Mouse (Mus musculus) cerebellum, adult (tissue): ENCODE measurements around the gene E030018B13Rik.
A peak's percentile ranks its signal among the peaks of the same experiment; 100 is the strongest.

ENCODE experiments used
- ATAC-seq: cut with Nextera tagmentation; 2 replicates; pipeline ENCODE4 v1.9.2; 2017; ENCODE audit warnings: mild to moderate bottlenecking, moderate library complexity, mixed read lengths; ENCODE audit not compliant: insufficient number of reproducible peaks, low FRiP score, low TSS enrichment

Gene E030018B13Rik

DNA sequence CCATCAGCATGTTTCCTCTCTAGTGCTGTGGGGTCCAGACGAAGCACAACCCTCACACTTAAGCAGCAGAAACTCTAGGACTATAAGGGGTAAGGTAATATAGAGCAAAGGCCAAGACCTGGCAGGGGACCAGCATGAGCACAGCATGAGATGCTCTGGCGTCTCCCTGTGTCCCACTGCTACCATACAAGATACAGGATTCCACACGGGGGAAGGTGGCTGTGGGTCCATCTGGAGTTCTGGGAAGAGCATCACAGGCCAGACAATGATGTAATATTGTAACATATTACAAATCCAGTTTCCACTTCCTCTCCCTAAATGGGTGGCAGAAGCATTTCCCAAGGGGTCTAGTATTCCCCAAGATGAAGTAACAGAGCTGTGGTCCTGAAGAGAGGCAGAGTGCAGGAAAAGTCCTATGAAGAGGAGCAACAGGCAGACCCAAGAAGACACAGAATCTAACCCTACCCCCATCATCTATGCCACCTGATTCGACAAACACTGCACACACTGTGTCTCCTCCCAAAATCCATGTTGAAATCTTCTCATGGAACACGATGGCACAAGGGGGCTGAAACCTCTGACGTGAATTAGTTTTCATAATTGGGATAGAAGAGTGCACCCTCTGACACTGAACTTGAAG, at the start of gene E030018B13Rik:
Gene E030018B13Rik, plus strand, starts transcription at position 590 of the 640 bp plus-strand sequence.
- no peak for ATAC-seq

DNA sequence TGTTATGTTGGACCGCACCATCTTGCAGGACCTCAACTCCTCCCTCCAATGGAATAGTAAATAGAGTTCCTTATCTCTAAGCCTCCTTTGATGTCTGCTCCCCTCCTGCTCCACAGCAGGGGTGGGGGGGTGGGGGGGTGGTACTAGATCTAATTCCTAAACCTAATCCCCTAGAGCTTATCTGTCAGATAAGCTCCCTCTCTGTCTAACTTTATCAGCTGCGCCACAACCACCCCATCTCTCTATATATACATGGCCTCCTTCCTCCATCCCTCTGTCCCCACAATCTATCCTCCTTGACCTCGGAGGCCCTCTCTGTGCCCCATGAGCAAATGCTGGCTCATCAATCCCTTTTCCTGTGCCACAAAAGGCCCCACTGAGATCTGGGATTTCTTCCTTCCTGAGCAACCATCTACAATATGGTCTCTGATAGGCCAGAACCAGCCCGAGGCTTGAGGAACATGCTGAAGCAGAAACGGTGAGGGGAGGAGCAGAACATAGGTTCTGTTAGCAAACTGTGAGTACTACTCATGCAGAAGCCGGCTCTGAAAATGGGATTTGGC, 48.2 kb upstream of the E030018B13Rik start:
- ATAC-seq, result no peak

DNA sequence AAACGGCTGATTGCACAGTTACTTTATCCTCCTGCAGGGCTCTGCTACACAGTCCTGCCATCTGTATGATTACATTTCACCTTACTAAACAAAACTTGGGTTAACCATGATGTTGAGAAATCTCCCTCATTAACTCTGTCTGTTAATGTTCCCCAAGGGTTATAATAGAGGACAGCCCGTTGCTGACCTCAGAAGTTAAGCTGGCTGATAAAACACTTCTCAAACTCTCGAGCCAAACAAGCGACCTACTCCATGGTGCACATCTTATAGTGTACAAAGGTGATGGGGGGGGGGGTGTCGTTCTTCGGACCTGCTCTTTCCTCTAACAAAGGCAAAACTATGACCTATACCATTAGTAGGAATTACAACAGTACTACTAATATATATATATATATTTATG, 45.0 kb upstream of the E030018B13Rik start:
- no peak for ATAC-seq

DNA sequence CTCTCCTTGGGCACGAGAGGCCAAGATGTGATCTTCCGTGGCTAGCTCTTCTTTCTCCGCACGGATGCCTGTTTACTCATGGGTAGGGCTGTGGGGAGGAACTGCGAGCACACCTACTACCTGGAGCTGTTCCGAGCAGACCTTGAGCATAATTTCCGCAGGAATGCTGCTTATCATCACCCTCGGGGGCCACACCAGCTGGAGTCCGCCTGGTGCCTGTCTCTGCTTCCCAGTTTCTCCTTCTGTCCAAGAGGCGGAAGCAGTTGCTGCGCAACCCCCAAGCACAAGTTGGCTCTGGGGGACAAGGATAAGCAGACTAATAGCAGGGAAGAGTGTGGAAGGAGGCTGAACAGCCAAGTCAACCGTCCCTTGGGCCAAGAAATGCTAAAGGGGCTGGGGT, 42.8 kb upstream of the E030018B13Rik start:
- ATAC-seq, result no peak

DNA sequence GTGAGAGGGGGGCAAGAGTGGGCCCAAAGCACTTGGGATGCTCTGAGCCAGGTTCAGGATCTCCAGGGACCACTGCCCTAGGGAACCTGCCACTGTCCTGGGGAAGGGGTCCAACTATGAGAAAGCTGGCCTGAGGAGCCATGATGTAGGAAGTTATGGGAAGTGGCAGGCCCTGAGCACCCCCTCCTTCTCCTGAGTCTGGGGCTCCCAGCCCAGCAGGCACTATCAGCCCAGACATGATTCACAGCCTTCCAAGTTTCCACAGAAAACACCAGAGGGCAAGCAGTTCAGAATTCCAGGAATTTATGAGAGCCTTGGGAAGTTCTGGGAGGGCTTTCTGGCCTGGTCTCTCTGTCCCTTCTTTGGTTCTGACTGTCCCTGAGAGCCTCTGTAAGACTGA, 41.0 kb upstream of the E030018B13Rik start:
- ATAC-seq, result no peak

DNA sequence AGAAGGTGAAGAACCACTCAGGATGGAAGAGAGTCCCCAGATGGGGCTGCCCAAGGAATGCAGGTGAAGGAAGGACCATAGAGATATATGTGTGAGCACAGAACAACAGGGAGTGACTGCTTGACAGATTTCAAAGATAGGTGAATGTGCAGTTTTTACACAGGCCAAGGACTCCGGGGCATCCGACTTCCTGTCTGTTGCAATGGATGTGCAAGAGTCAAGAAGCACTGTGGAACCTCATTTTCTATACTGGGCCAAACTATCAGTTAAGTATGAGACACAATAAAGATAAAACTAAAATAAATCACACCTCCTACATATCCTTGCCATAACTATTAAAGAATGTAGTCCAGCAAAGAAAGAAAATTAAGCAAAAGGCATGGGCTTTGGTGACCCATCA, 40.0 kb upstream of the E030018B13Rik start:
- ATAC-seq, result no peak

DNA sequence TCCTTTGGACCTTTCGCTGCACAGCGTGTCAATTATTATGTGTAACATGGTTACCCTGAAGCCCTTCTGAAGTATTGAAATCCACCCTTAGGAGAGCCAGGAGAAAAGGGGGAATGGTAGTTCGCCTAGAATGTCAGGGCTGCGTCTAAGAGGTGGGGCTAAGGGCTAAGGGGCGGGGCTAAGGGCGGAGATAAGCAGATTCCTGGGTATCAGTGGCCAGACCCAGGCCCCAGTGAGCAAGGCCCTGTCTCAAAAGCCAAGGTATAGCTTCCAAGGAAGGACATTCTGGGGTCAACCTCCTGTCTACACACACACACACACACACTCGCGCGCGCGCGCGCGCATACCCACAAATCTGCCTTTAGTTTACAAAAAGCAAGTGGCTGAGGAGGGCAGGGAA, 39.0 kb upstream of the E030018B13Rik start:
- ATAC-seq, result no peak

DNA sequence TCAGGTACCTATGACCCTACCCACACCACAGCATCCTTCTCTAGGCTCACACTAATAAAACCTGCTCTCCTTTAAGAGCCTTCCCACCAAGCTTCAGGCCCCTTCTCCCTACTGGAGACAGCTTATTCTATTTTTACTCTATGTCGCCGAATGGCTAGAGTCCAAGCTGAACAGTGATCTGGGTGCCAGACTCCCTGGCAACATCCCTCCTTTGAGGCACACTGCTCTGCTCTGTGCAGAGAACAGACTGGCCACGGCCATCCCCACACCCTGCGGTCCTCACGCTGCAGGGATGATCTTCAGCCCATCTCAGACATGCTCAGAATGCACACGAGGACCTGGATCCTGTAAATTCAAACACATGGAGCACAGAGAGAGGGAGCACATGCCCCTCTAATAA, 37.1 kb upstream of the E030018B13Rik start:
- no peak; the same call in 1 of the 2 replicates for ATAC-seq

DNA sequence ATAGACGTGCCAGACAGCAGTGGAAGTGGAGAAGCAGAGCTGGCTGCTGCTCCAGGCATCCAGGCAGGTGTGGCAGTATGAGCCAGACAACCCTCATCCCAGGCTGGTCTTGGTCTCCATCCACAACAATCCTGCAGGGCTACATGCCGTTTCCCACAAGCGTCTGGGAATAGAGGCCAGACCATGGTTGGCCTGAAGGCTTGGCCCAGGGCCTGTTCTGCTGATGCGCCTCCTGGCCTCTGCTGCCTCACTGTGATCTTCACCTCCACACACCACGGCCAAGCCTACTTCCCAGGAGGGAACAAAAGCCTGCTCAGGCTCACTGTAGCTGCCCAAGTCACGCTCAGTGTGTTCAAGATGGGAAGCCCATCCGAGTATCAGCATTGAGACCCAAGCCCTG, 33.9 kb upstream of the E030018B13Rik start:
- peak; percentile 68 for ATAC-seq

DNA sequence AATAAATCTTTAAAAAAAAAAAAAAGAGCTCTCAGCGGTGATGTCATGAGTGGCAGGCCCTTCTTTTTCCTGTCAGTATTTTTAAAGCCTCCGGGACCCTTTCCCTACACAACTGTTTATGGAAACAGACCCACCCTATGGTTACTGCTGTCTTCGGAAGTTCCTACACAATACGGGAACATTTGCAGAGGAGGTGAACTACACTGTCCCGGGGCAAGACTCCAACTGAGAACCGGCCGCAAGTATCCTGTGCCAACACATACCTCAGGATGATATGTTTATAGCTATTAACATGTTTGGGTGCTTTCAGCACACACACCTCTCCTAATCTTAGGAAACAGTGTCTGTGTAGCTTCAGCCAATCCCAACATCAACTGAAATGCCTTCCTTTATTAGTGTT, 31.6 kb upstream of the E030018B13Rik start:
- ATAC-seq, result no peak

DNA sequence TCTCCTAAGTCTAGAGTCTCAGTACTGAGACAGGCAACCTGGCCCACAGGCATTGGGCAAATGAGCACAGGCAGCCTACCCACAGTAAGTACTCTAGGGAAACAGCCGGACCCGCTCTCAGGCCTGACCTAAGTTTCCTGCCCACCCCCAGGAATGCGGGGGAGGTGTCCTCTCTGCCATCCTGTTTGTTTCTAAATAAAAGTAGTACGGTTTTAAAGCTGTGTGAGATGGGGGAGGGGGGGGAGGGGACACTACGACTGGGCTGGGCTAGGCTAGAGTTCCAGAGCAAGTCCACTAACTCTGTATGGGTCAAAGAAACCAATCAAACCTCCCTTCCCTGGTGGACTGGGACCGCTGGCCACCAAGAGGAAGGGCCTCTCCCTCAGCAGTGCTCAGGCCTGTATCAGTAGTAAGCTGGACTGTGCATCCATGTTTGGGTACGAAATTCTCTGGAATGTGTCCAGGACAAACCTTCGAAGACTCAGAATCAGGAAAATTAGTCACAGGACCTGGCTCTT, 29.6 kb upstream of the E030018B13Rik start:
- ATAC-seq, result no peak

DNA sequence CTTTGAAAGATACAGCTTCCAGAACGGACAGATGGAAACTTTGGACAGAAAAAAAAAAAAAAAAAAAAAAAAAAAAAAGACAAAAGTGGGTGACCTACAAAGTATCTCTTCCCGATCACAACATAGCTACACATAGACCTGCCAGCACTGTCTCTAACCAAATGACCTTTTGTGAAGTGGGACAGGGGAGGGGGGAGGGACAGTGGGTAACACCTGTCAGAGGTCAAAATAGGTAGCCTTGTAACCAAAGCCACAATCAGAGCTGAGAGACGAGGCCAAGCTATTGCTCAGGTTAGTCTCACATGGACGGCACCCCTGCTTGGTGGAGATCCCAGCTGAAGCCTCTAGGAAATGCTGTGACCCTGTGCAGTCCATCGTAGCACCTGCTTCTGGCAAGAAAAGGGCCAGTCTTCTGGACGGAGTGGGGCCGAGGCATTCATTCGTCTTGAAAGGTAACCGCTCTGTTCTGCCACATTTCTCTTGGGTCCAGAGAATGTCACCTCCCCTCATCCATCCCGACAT, 29.0 kb upstream of the E030018B13Rik start:
- no peak for ATAC-seq

DNA sequence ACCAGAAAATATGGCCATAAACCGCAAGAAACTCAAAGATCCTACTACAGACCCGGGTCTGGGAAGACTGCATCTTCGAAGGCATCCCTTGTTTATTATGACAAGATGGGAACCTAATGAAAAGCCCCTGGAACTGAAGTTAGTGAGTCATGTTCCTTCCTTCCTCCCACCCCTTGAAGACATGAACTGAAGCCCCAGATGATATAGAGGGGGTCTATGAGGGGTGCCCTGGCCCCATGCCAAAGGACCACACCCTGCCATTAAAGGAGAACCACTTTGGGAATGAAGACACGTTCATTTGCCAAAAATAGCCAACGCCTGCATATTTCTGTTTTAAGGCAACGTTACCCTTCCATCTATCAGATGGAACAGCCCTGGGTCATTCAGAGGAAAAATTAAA, 28.0 kb upstream of the E030018B13Rik start:
- no peak for ATAC-seq

DNA sequence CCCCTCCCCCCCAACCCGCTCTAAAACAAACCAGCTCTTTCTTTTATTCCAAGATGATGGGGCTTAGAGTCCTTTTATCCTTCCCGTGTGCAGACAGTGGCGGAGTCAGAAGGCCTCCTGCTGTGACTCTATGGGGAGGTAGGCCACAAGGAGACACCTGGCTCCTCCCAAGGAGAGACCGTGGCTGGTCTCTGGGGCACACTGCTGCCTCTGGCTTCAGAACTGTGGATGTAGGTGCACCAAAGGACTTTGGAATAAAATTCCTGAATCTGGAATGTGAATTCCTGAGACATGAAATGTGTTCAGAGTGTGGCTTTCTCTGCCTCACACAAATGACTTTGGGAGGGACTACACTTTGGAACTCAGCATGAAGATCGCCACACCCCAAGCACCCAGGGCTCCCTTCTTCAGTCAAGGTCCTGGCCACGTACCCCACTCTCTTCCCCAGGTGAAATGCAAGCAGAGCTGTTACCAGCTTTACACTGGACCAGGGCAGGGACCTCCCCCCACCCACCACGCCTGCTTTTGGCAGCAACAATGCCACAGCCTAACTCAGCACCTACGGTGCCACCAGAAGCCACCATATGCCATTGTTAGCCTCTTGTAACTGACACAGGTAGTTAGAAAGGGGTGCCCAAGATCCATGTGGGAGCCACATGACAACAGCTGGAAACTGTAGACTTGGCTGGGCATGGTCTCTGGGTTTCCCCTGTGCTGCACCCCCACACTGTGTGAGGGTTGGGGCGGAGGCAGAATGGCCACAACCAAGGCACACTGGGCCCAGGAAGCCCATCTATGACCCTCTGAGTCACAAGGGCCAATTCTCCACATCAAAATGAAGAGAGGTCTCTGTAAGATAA, 27.3 kb upstream of the E030018B13Rik start:
- no peak for ATAC-seq

DNA sequence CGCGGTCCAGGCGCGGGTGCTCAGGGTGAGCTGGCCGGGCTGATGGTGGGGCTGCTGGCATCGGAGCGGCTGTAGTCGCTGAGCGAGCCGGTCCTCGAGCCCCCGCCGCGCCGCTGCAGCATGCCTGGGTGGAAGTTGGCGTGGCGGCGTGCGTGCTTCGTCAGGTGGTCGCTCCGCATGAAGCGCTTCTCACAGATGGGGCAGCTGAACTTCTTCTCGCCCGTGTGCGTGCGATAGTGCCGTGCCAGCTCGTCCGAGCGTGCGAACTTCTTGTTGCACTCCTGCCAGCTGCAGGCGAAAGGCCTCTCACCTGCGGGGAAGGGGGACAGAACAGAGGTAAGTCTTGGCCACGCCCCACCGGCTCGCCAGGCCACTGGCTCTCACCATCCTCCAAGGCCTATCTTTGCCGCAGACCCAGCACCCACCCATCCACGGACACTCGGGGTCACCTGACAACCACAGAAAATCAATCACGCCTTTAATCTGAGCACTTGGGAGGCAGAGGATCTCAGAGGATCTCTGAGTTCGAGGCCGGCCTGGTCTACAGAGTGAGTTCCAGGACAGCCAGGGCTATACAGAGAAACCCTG, 25.1 kb upstream of the E030018B13Rik start:
- no peak for ATAC-seq

DNA sequence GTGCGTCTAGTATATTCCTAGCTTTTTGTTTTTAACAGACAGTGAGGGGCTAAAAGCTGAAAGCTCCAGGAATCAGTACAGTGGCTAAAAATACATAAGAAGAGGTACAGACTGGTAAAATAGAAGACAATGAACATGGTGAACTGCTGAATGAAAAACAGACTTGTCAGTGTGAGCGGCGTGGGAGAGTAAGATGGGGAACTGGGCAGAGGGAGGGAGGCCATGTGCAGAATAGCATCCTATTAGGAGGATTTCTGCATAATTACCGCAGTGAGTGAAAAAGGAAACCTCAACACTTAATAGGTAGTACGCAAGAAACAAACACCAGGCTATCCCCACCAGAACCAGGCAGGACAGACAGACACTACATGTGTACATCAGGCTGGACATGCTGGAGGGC, 23.5 kb upstream of the E030018B13Rik start:
- ATAC-seq, result no peak

DNA sequence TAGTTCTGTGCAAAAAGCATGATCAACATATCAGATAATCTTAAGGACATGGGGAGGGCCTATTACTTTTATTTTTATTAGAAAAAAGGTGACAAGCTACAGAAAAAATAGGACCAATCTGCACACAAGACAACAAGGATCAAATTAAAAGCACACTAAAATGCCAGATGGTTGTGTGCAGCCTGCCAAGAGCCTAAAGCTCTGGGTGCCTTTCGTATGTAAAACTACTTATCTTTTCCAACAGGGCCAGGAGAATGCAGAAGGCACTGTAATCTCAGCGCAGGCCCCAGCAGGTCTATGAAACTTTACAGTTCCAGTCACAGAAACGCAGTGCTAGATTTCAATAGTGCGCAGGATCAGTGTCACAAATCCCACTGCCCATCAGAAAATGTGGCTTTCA, 22.9 kb upstream of the E030018B13Rik start:
- no peak for ATAC-seq

DNA sequence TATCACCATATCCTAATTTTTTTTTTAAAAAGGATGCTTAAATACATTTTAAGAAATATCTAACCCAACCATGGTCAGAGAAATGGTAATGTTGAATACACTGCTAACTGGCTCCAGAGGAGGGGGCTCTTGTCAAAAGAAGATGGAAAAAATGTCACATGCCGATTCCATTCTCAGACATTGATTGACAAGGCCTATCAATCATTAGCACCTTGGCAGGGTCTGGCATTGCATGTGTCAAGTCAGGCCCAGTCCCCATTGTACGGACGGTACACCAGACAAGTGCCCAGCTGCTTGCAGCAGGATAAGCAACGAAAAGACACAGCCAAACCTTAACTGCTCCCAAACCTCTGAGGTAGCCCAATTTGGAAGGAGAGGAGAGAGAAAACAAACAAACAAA, 22.0 kb upstream of the E030018B13Rik start:
- ATAC-seq, result no peak

DNA sequence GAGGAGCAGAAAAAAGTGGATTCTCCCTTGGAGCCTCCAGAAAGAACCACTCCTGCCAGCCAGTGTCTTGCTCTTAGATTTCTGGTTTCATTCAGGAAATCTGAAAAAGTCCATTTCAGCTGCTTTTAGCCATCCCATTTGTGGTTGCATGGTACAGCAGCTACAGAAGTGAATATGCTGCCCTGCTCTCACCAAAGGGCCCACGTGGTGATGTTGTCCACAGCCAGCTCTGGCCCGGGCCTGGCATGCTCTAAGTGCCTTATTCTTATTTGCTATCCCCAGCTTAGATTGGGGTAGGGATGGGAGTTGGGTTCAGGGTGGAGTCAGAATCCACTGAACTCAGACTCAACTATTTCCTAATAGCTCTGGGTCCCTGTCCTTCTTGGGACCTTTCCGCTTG, 21.4 kb upstream of the E030018B13Rik start:
- ATAC-seq, result no peak

DNA sequence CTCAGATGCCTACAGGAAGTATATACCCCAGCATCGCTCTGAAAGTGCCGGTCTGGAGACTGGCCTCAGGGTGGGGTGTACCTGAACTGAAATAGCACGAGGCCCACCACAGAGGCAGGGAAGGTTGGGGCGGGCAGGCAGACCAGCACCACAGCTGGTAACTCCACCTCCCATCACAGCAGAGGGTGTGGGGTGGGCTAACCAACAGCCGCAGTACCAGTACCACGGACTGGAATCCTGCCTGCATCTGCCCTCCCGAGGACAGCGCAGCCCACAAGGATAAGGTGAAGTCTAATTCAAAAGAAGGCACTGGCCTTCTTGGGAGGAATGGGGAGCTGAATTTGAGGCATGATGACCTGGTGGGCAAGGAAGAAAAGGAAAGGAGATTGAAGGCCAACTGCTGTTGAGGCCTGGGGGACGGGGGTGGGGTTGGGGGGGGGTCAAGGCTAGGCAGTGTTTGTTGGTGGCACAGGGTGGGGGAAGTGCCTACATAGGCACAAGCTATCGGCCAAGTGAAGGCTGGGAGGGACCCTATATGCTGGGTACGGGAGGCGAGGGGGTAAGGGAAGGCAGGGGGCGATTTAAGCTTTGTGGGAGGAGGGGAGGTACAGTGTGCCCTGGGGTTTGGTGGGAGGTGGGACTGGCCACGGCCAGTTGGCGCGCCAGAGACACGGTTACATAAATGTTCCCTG, 20.2 kb upstream of the E030018B13Rik start:
- no peak for ATAC-seq
